In the genomic region with DNA sequence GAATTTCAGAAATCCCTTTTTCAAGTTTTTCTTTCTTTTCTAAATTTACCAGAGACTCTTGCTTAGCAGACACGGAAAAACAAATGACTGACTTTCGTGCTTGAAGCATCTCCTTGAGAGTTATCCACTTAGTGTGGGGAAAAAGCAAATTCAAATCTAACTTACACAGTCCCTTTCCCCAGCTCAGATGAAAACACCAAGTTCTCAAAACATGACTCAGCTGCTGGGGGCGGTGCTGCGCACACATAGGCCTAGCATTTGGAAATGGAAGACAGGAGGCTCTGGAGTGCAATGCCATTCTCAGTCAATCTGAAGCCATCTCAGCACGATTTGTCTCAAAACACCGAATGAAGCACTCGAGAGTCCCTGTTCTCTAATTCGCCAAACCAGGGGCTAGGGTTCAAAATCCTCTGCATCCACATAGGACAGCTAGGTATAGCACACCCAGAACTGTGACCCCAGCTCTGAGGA, we compare ENCODE assay signal across 9 mouse cellular contexts. TPM values are rescaled to one million over a fixed set of nuclear protein-coding genes. Genes with fewer than 3 reads are reported as not detected.
A peak's percentile ranks its signal among the peaks of the same experiment; 100 is the strongest.
DNase-seq lines count a peak whose midpoint lies in the region; ATAC-seq and TF ChIP-seq lines count a peak whose summit lies in the region.
"Had no signal": no experiment of that assay in that cellular context is flagged by ENCODE, and none has a peak within 500 bp of the region (broad histone marks: within the 10 kb centered on the region; RNA-seq: fewer than 3 reads in every experiment).

No protein-coding gene starts in this region.

- peak overlapping the region; percentile 52 for H3K4me2 ChIP-seq in limb, embryonic 12.5 days
- H3K4me2 ChIP-seq in embryonic facial prominence, embryonic 13.5 days, result peak overlapping the region; percentile 55
- peak overlapping the region; percentile 29; the same call in 1 of the 2 replicates for H3K4me2 ChIP-seq in hindbrain, postnatal 0 days (ENCODE audit: low read depth, low read length)
- no peak overlapping the region for H3K4me2 ChIP-seq in kidney, embryonic 16.5 days (replicated peaks; ENCODE audit: low read depth, low read length)
- H3K4me2 ChIP-seq: heart, embryonic 13.5 days had no signal

- no peaks in the 10 kb centered on the region for H3K9me3 ChIP-seq in limb, embryonic 12.5 days
- no peaks in the 10 kb centered on the region for H3K9me3 ChIP-seq in limb, embryonic 10.5 days (replicated peaks)
- no peaks in the 10 kb centered on the region for H3K9me3 ChIP-seq in embryonic facial prominence, embryonic 13.5 days
- H3K9me3 ChIP-seq in hindbrain, postnatal 0 days (ENCODE audit: low read length), result no peaks in the 10 kb centered on the region
- no peaks in the 10 kb centered on the region for H3K9me3 ChIP-seq in kidney, embryonic 16.5 days (ENCODE audit: low read length)
- H3K9me3 ChIP-seq: heart, embryonic 13.5 days had no signal

- TF ChIP-seq CTCF in hindbrain, postnatal 0 days (IDR thresholded peaks at IDR 0.05; ENCODE audit: low read depth), result 0 out of 2 replicates have a peak, but pooled peaks have one; percentile 19

- WGBS in limb, embryonic 12.5 days, result 87% methylated on average over 8 of the region's 8 CpGs
- 91% methylated on average over 8 of the region's 8 CpGs for WGBS in limb, embryonic 10.5 days
- WGBS in embryonic facial prominence, embryonic 13.5 days, result 71% methylated on average over 8 of the region's 8 CpGs
- 57% methylated on average over 8 of the region's 8 CpGs for WGBS in hindbrain, postnatal 0 days
- WGBS in kidney, embryonic 16.5 days, result 80% methylated on average over 8 of the region's 8 CpGs

- no peak for ATAC-seq in limb, embryonic 12.5 days (ENCODE audit: insufficient number of reproducible peaks, insufficient read depth, low FRiP score, low TSS enrichment, low read depth)
- ATAC-seq in embryonic facial prominence, embryonic 13.5 days (ENCODE audit: insufficient number of reproducible peaks, insufficient read depth, low FRiP score, low TSS enrichment, low read depth), result no peak
- no peak for ATAC-seq in hindbrain, postnatal 0 days
- ATAC-seq in kidney, embryonic 16.5 days (ENCODE audit: low FRiP score, low TSS enrichment), result no peak

- peaks cover 76% of the 10 kb centered on the region for H3K36me3 ChIP-seq in limb, embryonic 12.5 days
- peaks cover 97% of the 10 kb centered on the region for H3K36me3 ChIP-seq in limb, embryonic 10.5 days
- H3K36me3 ChIP-seq in embryonic facial prominence, embryonic 13.5 days, result peaks cover 54% of the 10 kb centered on the region
- H3K36me3 ChIP-seq in hindbrain, postnatal 0 days (ENCODE audit: insufficient read depth, low read length), result 0 out of 2 replicates have a peak, but pooled peaks cover 6% of the 10 kb centered on the region
- H3K36me3 ChIP-seq in kidney, embryonic 16.5 days (ENCODE audit: insufficient read depth, low read length), result peaks cover 13% of the 10 kb centered on the region

- DNase-seq in limb, embryonic 10.5 days (ENCODE audit: low spot score), result no peak
- DNase-seq in hindbrain, postnatal 0 days (ENCODE audit: low spot score), result no peak
- DNase-seq in right cerebral cortex, postnatal 14 days, result peak; percentile 37
- no peak for DNase-seq in heart, adult 8-10 months (ENCODE audit: low spot score)
- no peak for DNase-seq in cerebellum, adult 9-11 months

- H3K4me3 ChIP-seq in limb, embryonic 12.5 days (replicated peaks), result no peak overlapping the region
- H3K4me3 ChIP-seq in limb, embryonic 10.5 days, result no peak overlapping the region
- H3K4me3 ChIP-seq in embryonic facial prominence, embryonic 13.5 days, result peak overlapping the region; percentile 35
- H3K4me3 ChIP-seq in hindbrain, postnatal 0 days (ENCODE audit: low read length), result no peak overlapping the region
- H3K4me3 ChIP-seq in kidney, embryonic 16.5 days (ENCODE audit: low read length), result no peak overlapping the region
- H3K4me3 ChIP-seq: heart, embryonic 13.5 days had no signal

- H3K9ac ChIP-seq in limb, embryonic 12.5 days (replicated peaks), result no peak overlapping the region
- no peak overlapping the region for H3K9ac ChIP-seq in embryonic facial prominence, embryonic 13.5 days
- no peak overlapping the region for H3K9ac ChIP-seq in hindbrain, postnatal 0 days (replicated peaks; ENCODE audit: low read length)
- H3K9ac ChIP-seq in kidney, embryonic 16.5 days (replicated peaks; ENCODE audit: low read length), result no peak overlapping the region
- H3K9ac ChIP-seq: heart, embryonic 13.5 days had no signal

- no peak overlapping the region for H3K27ac ChIP-seq in limb, embryonic 12.5 days
- H3K27ac ChIP-seq in limb, embryonic 10.5 days, result no peak overlapping the region
- H3K27ac ChIP-seq in embryonic facial prominence, embryonic 13.5 days, result no peak overlapping the region
- no peak overlapping the region for H3K27ac ChIP-seq in hindbrain, postnatal 0 days
- H3K27ac ChIP-seq in kidney, embryonic 16.5 days (ENCODE audit: low read length), result no peak overlapping the region
- H3K27ac ChIP-seq: heart, embryonic 13.5 days had no signal

- peaks cover 67% of the 10 kb centered on the region for H3K4me1 ChIP-seq in limb, embryonic 12.5 days (replicated peaks)
- peaks cover 52% of the 10 kb centered on the region for H3K4me1 ChIP-seq in limb, embryonic 10.5 days
- peaks cover 77% of the 10 kb centered on the region for H3K4me1 ChIP-seq in embryonic facial prominence, embryonic 13.5 days
- H3K4me1 ChIP-seq in hindbrain, postnatal 0 days (ENCODE audit: insufficient read depth, low read length), result peaks cover 13% of the 10 kb centered on the region; the same call in 1 of the 2 replicates
- H3K4me1 ChIP-seq in kidney, embryonic 16.5 days (ENCODE audit: insufficient read depth, low read length), result peaks cover 39% of the 10 kb centered on the region

- H3K27me3 ChIP-seq in limb, embryonic 12.5 days, result 0 out of 2 replicates have a peak, but pooled peaks cover 3% of the 10 kb centered on the region
- H3K27me3 ChIP-seq in limb, embryonic 10.5 days (ENCODE audit: low read depth, poor library complexity, severe bottlenecking), result peaks cover 7% of the 10 kb centered on the region; the same call in 1 of the 2 replicates
- no peaks in the 10 kb centered on the region for H3K27me3 ChIP-seq in embryonic facial prominence, embryonic 13.5 days
- H3K27me3 ChIP-seq in hindbrain, postnatal 0 days (ENCODE audit: insufficient read depth, low read length), result no peaks in the 10 kb centered on the region
- H3K27me3 ChIP-seq in kidney, embryonic 16.5 days (ENCODE audit: insufficient read depth, low read length), result no peaks in the 10 kb centered on the region

RNA-seq across cellular contexts. Expression of gene Epha4, which starts 11.1 kb away (rescaled TPM):
- 57.7 and 58.5 TPM in 2 replicates for polyA plus RNA-seq in limb, embryonic 12.5 days (2016; fragmentation: Nextera tagmentation; extraction: Ambion mirVana)
- polyA plus RNA-seq in limb, embryonic 10.5 days (2016; fragmentation: Nextera tagmentation; extraction: Ambion mirVana), result 24.9 and 44.3 TPM in 2 replicates
- polyA plus RNA-seq in embryonic facial prominence, embryonic 13.5 days (2015; fragmentation: Nextera tagmentation; extraction: Ambion mirVana), result 65.9 and 70.7 TPM in 2 replicates
- total RNA-seq in hindbrain, postnatal 0 days (2014; rRNA removed), result 88.1 and 107 TPM in 2 replicates
- polyA plus RNA-seq in hindbrain, postnatal 0 days (2015; fragmentation: Nextera tagmentation; extraction: Ambion mirVana), result 34.2 and 36.0 TPM in 2 replicates
- 10 to 100 TPM; 28.3 to 42.7 (median 36.0) TPM for total RNA-seq in heart, adult 8-10 months (2022)
- 17.0 and 19.6 TPM in 2 replicates for polyA plus RNA-seq in kidney, embryonic 16.5 days (2015; fragmentation: Nextera tagmentation; extraction: Ambion mirVana)
